Mouse (Mus musculus) neural tube, embryonic 11.5 days (tissue): ENCODE results near the gene Snx21. TPM values are rescaled to one million over a fixed set of nuclear protein-coding genes. Genes with fewer than 3 reads are reported as not detected.

ENCODE experiments used
- ATAC-seq: fragments of 200-750 bp; cut with Nextera tagmentation; 2 replicates; pipeline ENCODE4 v1.8.0; 2017; ENCODE audit warnings: moderate number of reproducible peaks, mild to moderate bottlenecking, moderate TSS enrichment, moderate library complexity; ENCODE audit not compliant: insufficient read depth, low FRiP score, low TSS enrichment
- DNase-seq: peaks from one replicate; pipeline ENCODE4 v3.0.0-alpha.2; 2015; ENCODE audit warnings: low spot score
- H3K27ac ChIP-seq: fragments of 300-500 bp; sonication (generic); 2 replicates; pipeline ENCODE4 v1.5.1; 2014; ENCODE audit warnings: low read depth, mild to moderate bottlenecking, low read length
- H3K27me3 ChIP-seq: fragments of 300-500 bp; sonication (generic); 2 replicates; pipeline ENCODE4 v1.6.1; 2014; ENCODE audit warnings: mild to moderate bottlenecking, low read length, mixed read lengths; ENCODE audit not compliant: control insufficient read depth, insufficient read depth
- H3K36me3 ChIP-seq: fragments of 300-500 bp; sonication (generic); 2 replicates; pipeline ENCODE4 v1.6.1; 2014; ENCODE audit warnings: mild to moderate bottlenecking, low read length, moderate library complexity, mixed read lengths; ENCODE audit not compliant: control insufficient read depth, insufficient read depth
- H3K4me1 ChIP-seq: fragments of 300-500 bp; sonication (generic); 2 replicates; pipeline ENCODE4 v1.6.1; 2014; ENCODE audit warnings: low read length, mixed read lengths; ENCODE audit not compliant: control insufficient read depth, insufficient read depth
- H3K4me2 ChIP-seq: fragments of 300-500 bp; sonication (generic); 2 replicates; pipeline ENCODE4 v1.6.1; 2014; ENCODE audit warnings: low read depth, mild to moderate bottlenecking, moderate library complexity
- H3K4me3 ChIP-seq: fragments of 300-500 bp; sonication (generic); 2 replicates; pipeline ENCODE4 v1.5.1; 2014; ENCODE audit warnings: low read depth, low read length
- H3K9ac ChIP-seq: fragments of 300-500 bp; sonication (generic); 2 replicates; pipeline ENCODE4 v1.6.1; 2014; ENCODE audit warnings: mild to moderate bottlenecking, low read length
- H3K9me3 ChIP-seq: fragments of 300-500 bp; sonication (generic); 2 replicates; pipeline ENCODE4 v1.6.1; 2016; ENCODE audit warnings: low read length; ENCODE audit not compliant: control insufficient read depth
- WGBS: fragments of 180-500 bp; shearing (Covaris S2); extraction: QIAGEN DNeasy Blood & Tissue Kit; methylation state at CpG from one replicate; pipeline ENCODE4 v1.1.7; 2014; 5-methylcytosine and 5-hydroxymethylcytosine counted together
- polyA plus RNA-seq: library from polyadenylated mRNA; unstranded; fragments of >200 nt; fragmentation: Nextera tagmentation; extraction: Ambion mirVana; gene quantifications from 2 replicates; pipeline ENCODE4 v1.2.1, GENCODE M21; 2014

Gene Snx21
- 11.2 and 14.1 TPM in 2 replicates for polyA plus RNA-seq

DNA sequence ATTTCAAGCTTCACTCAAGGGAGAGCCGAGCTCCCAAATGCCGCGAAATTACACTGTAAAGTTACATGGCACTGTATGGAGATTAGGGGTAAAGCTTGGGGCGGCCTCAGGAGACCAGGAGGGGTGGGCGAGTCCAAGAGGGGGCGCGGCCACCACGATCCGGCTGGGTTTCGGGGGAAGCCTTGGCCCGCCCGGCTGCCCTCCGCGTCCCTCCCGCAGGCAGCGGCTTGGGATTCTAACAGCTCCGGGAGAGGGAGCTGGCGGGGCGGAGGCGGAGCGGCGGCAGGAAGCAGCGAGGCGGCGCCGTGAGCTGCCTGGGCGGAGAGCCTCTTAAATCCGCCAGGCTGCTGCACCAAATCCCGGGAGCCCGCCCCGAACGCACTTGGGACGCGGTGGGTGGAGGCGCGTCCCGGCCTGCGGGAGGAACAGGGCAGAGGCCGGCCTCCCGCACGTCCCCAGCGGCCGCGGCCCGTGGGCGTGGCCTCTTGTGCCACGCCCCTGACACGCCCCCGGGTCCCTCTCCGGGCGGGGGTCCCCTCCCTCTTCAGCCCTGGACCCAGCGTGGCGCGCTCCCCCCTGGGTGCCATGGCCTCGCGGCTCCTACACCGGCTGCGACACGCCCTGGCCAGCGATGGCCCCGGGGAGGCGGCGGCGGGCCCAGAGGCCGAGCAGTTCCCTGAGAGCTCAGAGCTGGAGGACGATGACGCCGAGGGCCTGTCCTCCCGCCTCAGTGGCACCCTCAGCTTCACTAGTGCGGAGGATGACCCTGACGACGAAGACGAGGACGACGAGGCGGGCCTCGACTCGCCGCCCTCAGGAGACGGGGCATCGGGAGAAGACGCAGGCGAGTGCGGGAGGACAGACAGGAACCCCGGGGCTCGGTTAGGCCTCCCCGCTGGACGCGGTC is at the start of gene Snx21:
Gene Snx21 (plus strand): TSS at position 343 of the 907 bp plus-strand sequence.
- no peaks in the 10 kb centered on the region for H3K4me1 ChIP-seq
- H3K9ac ChIP-seq = peak within 1 kb of the TSS; percentile 72
- under 1% methylated on average over 68 of the region's 89 CpGs for WGBS
- H3K9me3 ChIP-seq = no peaks in the 10 kb centered on the region
- no peaks in the 10 kb centered on the region for H3K36me3 ChIP-seq
- H3K4me3 ChIP-seq = peak within 1 kb of the TSS; percentile 61
- H3K27ac ChIP-seq = peak within 1 kb of the TSS; percentile 62
- DNase-seq (peak; percentile 90), ATAC-seq (peak; percentile 91)
- H3K4me2 ChIP-seq = peak within 1 kb of the TSS; percentile 81
- H3K27me3 ChIP-seq = no peaks in the 10 kb centered on the region

DNA sequence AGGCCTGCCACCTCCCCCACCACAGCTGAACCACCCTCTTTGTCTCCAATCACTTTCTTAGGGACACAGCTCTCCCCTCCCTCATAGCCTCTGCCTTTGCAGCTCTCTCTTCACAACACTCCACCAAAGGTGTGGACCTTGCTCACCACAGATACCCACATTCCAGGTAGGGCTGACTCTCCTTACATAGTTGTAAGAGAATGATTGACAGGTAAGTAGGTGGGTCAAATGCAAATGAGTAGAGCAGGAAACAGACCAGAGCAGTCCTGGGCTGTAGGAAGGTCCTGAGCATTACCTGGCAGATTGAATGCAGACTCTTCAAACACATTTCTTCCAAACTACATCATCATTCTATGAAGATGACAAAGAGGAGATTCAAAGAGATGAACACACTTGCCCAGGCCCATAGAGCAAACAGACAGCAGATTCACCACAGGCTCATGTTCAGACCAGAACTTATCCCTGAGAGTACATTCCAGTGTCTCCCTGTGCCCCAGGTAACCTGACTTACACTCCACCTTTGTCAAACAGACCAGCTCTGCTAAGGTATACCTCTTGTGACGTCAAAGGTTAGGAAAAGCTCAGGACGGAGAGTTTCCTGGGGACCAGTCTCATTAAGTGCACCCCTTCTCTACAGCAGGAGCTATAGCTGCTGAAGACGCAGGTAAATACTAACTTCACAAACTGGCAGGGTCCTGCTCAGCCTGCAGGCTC is 48.1 kb upstream of the Snx21 start:
- DNase-seq (no peak), ATAC-seq (no peak)
- no peak overlapping the region for H3K9ac ChIP-seq
- 72% methylated on average over 3 of the region's 3 CpGs for WGBS
- H3K9me3 ChIP-seq = no peaks in the 10 kb centered on the region
- H3K36me3 ChIP-seq = no peaks in the 10 kb centered on the region
- no peaks in the 10 kb centered on the region for H3K27me3 ChIP-seq
- H3K4me2 ChIP-seq = no peak overlapping the region
- H3K4me1 ChIP-seq = no peaks in the 10 kb centered on the region
- no peak overlapping the region for H3K27ac ChIP-seq
- H3K4me3 ChIP-seq = no peak overlapping the region

DNA sequence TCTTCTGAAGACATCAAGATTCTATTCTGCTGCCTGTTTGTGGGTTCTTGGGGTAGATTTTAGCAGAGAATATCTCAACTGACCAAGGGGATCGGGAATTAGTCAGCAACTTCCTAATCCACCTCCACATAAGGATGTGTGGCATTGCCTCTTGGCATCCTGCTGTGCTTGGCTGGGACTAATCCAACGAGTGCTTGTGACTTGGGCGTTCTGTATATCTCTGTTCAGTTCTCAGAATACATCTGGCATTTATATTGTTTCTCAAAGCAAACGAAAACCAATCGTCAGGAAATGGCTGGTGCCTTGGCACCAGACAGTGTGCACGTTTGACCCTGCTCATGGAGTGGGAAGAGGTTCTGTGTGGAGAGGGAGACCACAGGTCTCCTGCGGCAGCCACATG is 45.7 kb upstream of the Snx21 start:
- Histone ChIP-seq H3K4me1 (no peaks in the 10 kb centered on the region; the same call in 1 of the 2 replicates), H3K9me3 (no peaks in the 10 kb centered on the region), H3K4me2 (no peak overlapping the region), H3K4me3 (no peak overlapping the region), H3K36me3 (no peaks in the 10 kb centered on the region), H3K9ac (no peak overlapping the region), H3K27me3 (no peaks in the 10 kb centered on the region), H3K27ac (no peak overlapping the region)
- ATAC-seq (no peak), DNase-seq (no peak)
- WGBS = 68% methylated on average over 7 of the region's 7 CpGs

GRCm38 (mm10) chr2:164744987-164745386 is 40.6 kb upstream of the Snx21 start:
- no peaks in the 10 kb centered on the region for H3K27me3 ChIP-seq
- DNase-seq (no peak), ATAC-seq (no peak)
- peak overlapping the region; percentile 53 for H3K4me2 ChIP-seq
- peak overlapping the region; percentile 82; the same call in 1 of the 2 replicates for H3K9ac ChIP-seq
- WGBS = 76% methylated on average over 13 of the region's 13 CpGs
- no peaks in the 10 kb centered on the region for H3K36me3 ChIP-seq
- peak overlapping the region; percentile 74 for H3K4me3 ChIP-seq
- H3K9me3 ChIP-seq = no peaks in the 10 kb centered on the region
- no peak overlapping the region for H3K27ac ChIP-seq
- peaks cover 10% of the 10 kb centered on the region for H3K4me1 ChIP-seq

GRCm38 (mm10) chr2:164745843-164746479 is 39.7 kb upstream of the Snx21 start, which contains the start of the genes Wfdc3 and Dnttip1:
Gene Wfdc3, minus strand, starts transcription at chr2:164745931.
Gene Dnttip1, plus strand, starts transcription at chr2:164745983.
- WGBS = under 1% methylated on average over 61 of the region's 70 CpGs
- H3K27ac ChIP-seq = no peak within 1 kb of the TSS
- peak within 1 kb of the TSS; percentile 74 for H3K4me3 ChIP-seq
- H3K27me3 ChIP-seq = no peaks in the 10 kb centered on the region
- peaks cover 10% of the 10 kb centered on the region for H3K4me1 ChIP-seq
- H3K4me2 ChIP-seq = peak within 1 kb of the TSS; percentile 53
- peak; percentile 91 for ATAC-seq
- peak within 1 kb of the TSS; percentile 82 for H3K9ac ChIP-seq
- peak; percentile 94 for DNase-seq
- H3K36me3 ChIP-seq = no peaks in the 10 kb centered on the region
- H3K9me3 ChIP-seq = no peaks in the 10 kb centered on the region

GRCm38 (mm10) chr2:164746693-164747092 is 38.9 kb upstream of the Snx21 start:
- peaks cover 10% of the 10 kb centered on the region for H3K4me1 ChIP-seq
- no peak overlapping the region for H3K27ac ChIP-seq
- H3K9me3 ChIP-seq = no peaks in the 10 kb centered on the region
- peak overlapping the region; percentile 82 for H3K9ac ChIP-seq
- no peak for DNase-seq
- 56% methylated on average over 8 of the region's 8 CpGs for WGBS
- peak overlapping the region; percentile 74 for H3K4me3 ChIP-seq
- no peak for ATAC-seq
- H3K36me3 ChIP-seq = no peaks in the 10 kb centered on the region
- peak overlapping the region; percentile 53 for H3K4me2 ChIP-seq
- no peaks in the 10 kb centered on the region for H3K27me3 ChIP-seq

- Histone ChIP-seq H3K9me3 (no peaks in the 10 kb centered on the region), H3K36me3 (no peaks in the 10 kb centered on the region)
Measured at GRCm38 (mm10) chr2:164748191-164748590, 37.4 kb upstream of the Snx21 start.

GRCm38 (mm10) chr2:164748991-164749390 is 36.6 kb upstream of the Snx21 start:
- Histone ChIP-seq H3K4me2 (no peak overlapping the region), H3K9me3 (no peaks in the 10 kb centered on the region), H3K27ac (no peak overlapping the region), H3K27me3 (no peaks in the 10 kb centered on the region), H3K36me3 (0 out of 2 replicates have a peak, but pooled peaks cover under 1% of the 10 kb centered on the region), H3K9ac (no peak overlapping the region), H3K4me1 (peaks cover 10% of the 10 kb centered on the region), H3K4me3 (no peak overlapping the region)
- ATAC-seq (no peak), DNase-seq (no peak)
- 92% methylated on average over 6 of the region's 6 CpGs for WGBS

More at GRCm38 (mm10) chr2:164748191-164748590, 37.4 kb upstream of the Snx21 start:
- no peak for DNase-seq
- Histone ChIP-seq H3K27ac (no peak overlapping the region), H3K4me3 (no peak overlapping the region), H3K9ac (no peak overlapping the region), H3K27me3 (no peaks in the 10 kb centered on the region), H3K4me2 (no peak overlapping the region), H3K4me1 (peaks cover 10% of the 10 kb centered on the region)
- ATAC-seq = no peak
- WGBS = 89% methylated on average over 4 of the region's 4 CpGs
